ENCODE assay signal across 18 mouse cellular contexts in genomic region chr1:74280591-74281325, GRCm38 (mm10). TPM values are rescaled to one million over a fixed set of nuclear protein-coding genes. Genes with fewer than 3 reads are reported as not detected.
"Had no signal": no experiment of that assay in that cellular context is flagged by ENCODE, and none has a peak within 500 bp of the region (broad histone marks: within the 10 kb centered on the region; RNA-seq: fewer than 3 reads in every experiment).

No protein-coding gene starts in this region.

- DNase-seq: liver; liver, embryonic 13.5 days; liver, postnatal 0 days; lung, postnatal 14 days; retina, postnatal 1 day; right cerebral cortex, postnatal 4 days; spleen, adult 18-20 months; thymus, postnatal 36 days had no signal

- H3K27me3 ChIP-seq: liver, embryonic 13.5 days; lung, embryonic 15.5 days; midbrain, embryonic 15.5 days; neural tube, embryonic 13.5 days had no signal

- H3K4me3 ChIP-seq: left cerebral cortex, adult 2 months; liver, embryonic 13.5 days; lung, embryonic 15.5 days; megakaryocyte, embryonic 14.5 days; midbrain, embryonic 15.5 days; neural tube, embryonic 13.5 days had no signal

- ATAC-seq: liver, postnatal 0 days; midbrain, embryonic 15.5 days had no signal

- H3K4me2 ChIP-seq: liver, embryonic 13.5 days; lung, embryonic 15.5 days; midbrain, embryonic 11.5 days; midbrain, embryonic 15.5 days; neural tube, embryonic 13.5 days had no signal

RNA-seq across cellular contexts. Expression of gene Gpbar1, which starts 2.4 kb away (rescaled TPM):
- total RNA-seq: layer of hippocampus, postnatal 25 days; left cerebral cortex, adult 2 months; left cerebral cortex, postnatal 14 days; monocyte, adult 5-6 weeks had no signal
- polyA plus RNA-seq: macrophage; midbrain, embryonic 11.5 days; neural tube, embryonic 13.5 days had no signal
